In genomic region chr2:125122624-125123476, GRCm38 (mm10) we compare ENCODE assay signal across 1 mouse cellular context.
TF ChIP-seq lines count a peak whose summit lies in the region.

No protein-coding gene starts in this region.

TF ChIP-seq in C2C12, 6 proteins besides CTCF, POLR2A, EP300 and RAD21:
- TF ChIP-seq MAX (IDR thresholded peaks at IDR 0.05) (peak; percentile 61), MYOG (IDR thresholded peaks at IDR 0.05; ENCODE audit: control insufficient read depth, extremely low read depth, insufficient read length) (no peak), USF1 (IDR thresholded peaks at IDR 0.05; ENCODE audit: low read depth) (peak; percentile 81), FOSL1 (IDR thresholded peaks at IDR 0.05; ENCODE audit: insufficient read depth, low read length, poor library complexity, severe bottlenecking) (no peak), MYOD1 (IDR thresholded peaks at IDR 0.05; ENCODE audit: control insufficient read depth, insufficient read length, low read depth) (no peak), CEBPB (IDR thresholded peaks at IDR 0.05; ENCODE audit: low read depth) (no peak)
